Mouse (Mus musculus) forebrain, embryonic 11.5 days (tissue): ENCODE data around the gene Dnase1l3. TPM values are rescaled to one million over a fixed set of nuclear protein-coding genes. Genes with fewer than 3 reads are reported as not detected.
A peak's percentile ranks its signal among the peaks of the same experiment; 100 is the strongest.
"Not testable (repeated sequence)": the region's sequence is repeated elsewhere in the genome, so short reads cannot be mapped to it uniquely, and the experiment has no call there.

Experiments used
- ATAC-seq: fragments of 200-750 bp; cut with Nextera tagmentation; replicated peaks from 2 replicates; pipeline ENCODE4 v1.8.0; 2017; ENCODE audit warnings: moderate TSS enrichment; ENCODE audit not compliant: low FRiP score
- DNase-seq: peaks from one replicate; pipeline ENCODE4 v3.0.0-alpha.2; 2017; ENCODE audit warnings: low spot score
- H3K27ac ChIP-seq: fragments of 300-500 bp; sonication (generic); 2 replicates; pipeline ENCODE4 v1.5.1; 2014; ENCODE audit warnings: low read depth, low read length
- H3K27me3 ChIP-seq: fragments of 300-500 bp; sonication (generic); 2 replicates; pipeline ENCODE4 v1.6.1; 2014; ENCODE audit warnings: mild to moderate bottlenecking, low read length, mixed read lengths; ENCODE audit not compliant: control insufficient read depth, insufficient read depth
- H3K36me3 ChIP-seq: fragments of 300-500 bp; sonication (generic); 2 replicates; pipeline ENCODE4 v1.6.1; 2014; ENCODE audit warnings: mild to moderate bottlenecking, low read length, moderate library complexity, mixed read lengths; ENCODE audit not compliant: control insufficient read depth, insufficient read depth
- H3K4me1 ChIP-seq: fragments of 300-500 bp; sonication (generic); replicated peaks from 2 replicates; pipeline ENCODE4 v1.6.1; 2014; ENCODE audit warnings: low read length, mixed read lengths; ENCODE audit not compliant: control insufficient read depth, insufficient read depth
- H3K4me2 ChIP-seq: fragments of 300-500 bp; sonication (generic); 2 replicates; pipeline ENCODE4 v1.6.1; 2014; ENCODE audit warnings: low read depth, mild to moderate bottlenecking, low read length, moderate library complexity, mixed read lengths; ENCODE audit not compliant: severe bottlenecking
- H3K4me3 ChIP-seq: fragments of 300-500 bp; sonication (generic); 2 replicates; pipeline ENCODE4 v1.5.1; 2014; ENCODE audit warnings: low read depth, low read length
- H3K9ac ChIP-seq: fragments of 300-500 bp; sonication (generic); 2 replicates; pipeline ENCODE4 v1.6.1; 2014; ENCODE audit warnings: low read length
- H3K9me3 ChIP-seq: fragments of 300-500 bp; sonication (generic); 2 replicates; pipeline ENCODE4 v1.6.1; 2016; ENCODE audit warnings: low read length, mixed read lengths; ENCODE audit not compliant: control insufficient read depth
- WGBS: fragments of 180-500 bp; shearing (Covaris S2); extraction: QIAGEN DNeasy Blood & Tissue Kit; methylation state at CpG from one replicate; pipeline ENCODE4 v1.1.7; 2014; 5-methylcytosine and 5-hydroxymethylcytosine counted together
- polyA plus RNA-seq: library from polyadenylated mRNA; unstranded; fragments of >200 nt; fragmentation: Nextera tagmentation; extraction: Ambion mirVana; gene quantifications from 2 replicates; pipeline ENCODE4 v1.2.1, GENCODE M21; 2014

The Dnase1l3 gene
- polyA plus RNA-seq, 1 experiment from 2014 or later, result not detected

GRCm38 (mm10) chr14:8007486-8007885 lies 13.1 kb upstream of the Dnase1l3 start:
- ATAC-seq (no peak), DNase-seq (no peak)
- Histone ChIP-seq H3K4me2 (no peak overlapping the region), H3K9me3 (no peaks in the 10 kb centered on the region), H3K36me3 (no peaks in the 10 kb centered on the region), H3K27me3 (peaks cover under 1% of the 10 kb centered on the region; the same call in 1 of the 2 replicates), H3K4me1 (peaks cover 8% of the 10 kb centered on the region; the same call in 1 of the 2 replicates), H3K9ac (no peak overlapping the region), H3K27ac (no peak overlapping the region), H3K4me3 (no peak overlapping the region)
- 88% methylated on average over 2 of the region's 2 CpGs for WGBS

DNA sequence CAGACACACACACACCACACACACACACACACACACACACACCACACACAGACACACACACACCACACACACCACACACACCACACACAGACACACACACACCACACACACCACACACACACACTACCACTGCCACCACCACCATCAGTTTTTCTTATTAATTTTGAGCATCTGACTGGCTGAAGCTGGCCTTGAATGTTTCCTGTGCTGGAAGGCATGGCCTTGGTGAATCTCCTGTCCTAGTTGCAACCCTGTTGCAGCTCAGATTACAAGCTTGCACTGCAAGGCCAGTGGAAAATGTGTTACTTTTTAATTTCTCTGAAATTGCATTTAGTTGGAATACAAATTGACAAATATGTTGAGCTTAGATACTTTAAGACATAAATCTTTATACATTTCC lies 12.7 kb upstream of the Dnase1l3 start:
- no peak overlapping the region for H3K4me2 ChIP-seq
- H3K4me3 ChIP-seq, result no peak overlapping the region
- no peak overlapping the region for H3K27ac ChIP-seq
- H3K4me1 ChIP-seq, result peaks cover 8% of the 10 kb centered on the region; the same call in 1 of the 2 replicates
- no peaks in the 10 kb centered on the region for H3K36me3 ChIP-seq
- no peaks in the 10 kb centered on the region for H3K9me3 ChIP-seq
- no peak for ATAC-seq
- peaks cover 5% of the 10 kb centered on the region; the same call in 1 of the 2 replicates for H3K27me3 ChIP-seq
- DNase-seq, result no peak
- no peak overlapping the region for H3K9ac ChIP-seq

- not testable (repeated sequence) for H3K4me3 ChIP-seq, H3K27ac ChIP-seq
These were observed 11.7 kb upstream of the Dnase1l3 start for GRCm38 (mm10) chr14:8006061-8006460.

GRCm38 (mm10) chr14:8003727-8004670 lies 9.6 kb upstream of the Dnase1l3 start:
- Histone ChIP-seq H3K27me3 (peaks cover 20% of the 10 kb centered on the region), H3K4me3 (peak overlapping the region; percentile 57), H3K9me3 (no peaks in the 10 kb centered on the region), H3K27ac (no peak overlapping the region), H3K9ac (peak overlapping the region; percentile 71), H3K36me3 (no peaks in the 10 kb centered on the region), H3K4me1 (peaks cover 8% of the 10 kb centered on the region; the same call in 1 of the 2 replicates), H3K4me2 (peak overlapping the region; percentile 91)
- no peak for ATAC-seq
- DNase-seq, result no peak
- 49% methylated on average over 18 of the region's 18 CpGs for WGBS

More at GRCm38 (mm10) chr14:8006061-8006460, 11.7 kb upstream of the Dnase1l3 start:
- H3K9ac ChIP-seq, H3K4me2 ChIP-seq, H3K4me1 ChIP-seq, H3K36me3 ChIP-seq, H3K9me3 ChIP-seq, ATAC-seq, DNase-seq: not testable (repeated sequence)
- peaks cover 13% of the 10 kb centered on the region; the same call in 1 of the 2 replicates for H3K27me3 ChIP-seq
- WGBS, result 65% methylated on average over 3 of the region's 3 CpGs

DNA sequence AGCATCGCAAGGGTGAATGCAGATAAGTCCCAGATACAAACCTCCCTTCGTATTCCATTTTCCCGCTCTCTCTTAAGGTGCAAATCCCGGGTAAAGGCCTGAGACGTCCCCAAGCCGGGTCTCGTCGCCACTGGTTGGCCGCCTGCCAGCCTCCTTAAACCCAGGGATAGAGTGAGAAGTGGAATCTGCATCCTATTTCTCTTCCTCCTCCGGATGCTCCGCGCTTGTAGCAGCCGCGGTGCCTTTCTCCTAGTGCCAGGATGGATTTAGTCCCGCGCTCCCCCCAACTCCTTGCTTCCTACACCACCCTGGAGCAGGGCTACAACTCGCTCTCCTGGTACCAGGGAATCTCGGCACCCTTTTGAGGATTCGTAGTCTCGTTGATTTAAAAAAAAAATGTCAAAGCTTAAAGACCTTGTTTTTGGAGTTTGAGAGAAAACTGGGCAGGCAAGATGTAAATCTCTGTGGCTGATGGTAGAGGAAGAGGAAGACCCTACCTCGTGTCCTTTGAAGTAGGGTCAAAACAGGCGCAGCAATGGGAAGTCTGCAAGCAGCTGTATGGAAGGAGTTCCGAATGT lies 8.8 kb upstream of the Dnase1l3 start:
- Histone ChIP-seq H3K4me3 (peak overlapping the region; percentile 57), H3K4me2 (peak overlapping the region; percentile 91), H3K27me3 (peaks cover 20% of the 10 kb centered on the region), H3K9me3 (no peaks in the 10 kb centered on the region), H3K27ac (no peak overlapping the region), H3K9ac (peak overlapping the region; percentile 71), H3K4me1 (peaks cover 8% of the 10 kb centered on the region; the same call in 1 of the 2 replicates), H3K36me3 (no peaks in the 10 kb centered on the region)
- no peak; the same call in none of the 2 replicates for ATAC-seq
- WGBS, result under 1% methylated on average over 23 of the region's 23 CpGs
- peak; percentile 76 for DNase-seq

- H3K4me2 ChIP-seq, result peak within 1 kb of the TSS; percentile 91
- H3K27me3 ChIP-seq, result peaks cover 20% of the 10 kb centered on the region
- peak within 1 kb of the TSS; percentile 57 for H3K4me3 ChIP-seq
- H3K27ac ChIP-seq, result no peak within 1 kb of the TSS
- ATAC-seq, result peak; percentile 86
- 2% methylated on average over 34 of the region's 38 CpGs for WGBS
- H3K9ac ChIP-seq, result peak within 1 kb of the TSS; percentile 71
- peak; percentile 94 for DNase-seq
- no peaks in the 10 kb centered on the region for H3K9me3 ChIP-seq
- no peaks in the 10 kb centered on the region for H3K36me3 ChIP-seq
- H3K4me1 ChIP-seq, result peaks cover 8% of the 10 kb centered on the region; the same call in 1 of the 2 replicates
These were observed 8.2 kb upstream of the Dnase1l3 start, which contains the start of gene Abhd6 for GRCm38 (mm10) chr14:8002432-8003092. Gene Abhd6, plus strand, starts transcription at chr14:8002902.

DNA sequence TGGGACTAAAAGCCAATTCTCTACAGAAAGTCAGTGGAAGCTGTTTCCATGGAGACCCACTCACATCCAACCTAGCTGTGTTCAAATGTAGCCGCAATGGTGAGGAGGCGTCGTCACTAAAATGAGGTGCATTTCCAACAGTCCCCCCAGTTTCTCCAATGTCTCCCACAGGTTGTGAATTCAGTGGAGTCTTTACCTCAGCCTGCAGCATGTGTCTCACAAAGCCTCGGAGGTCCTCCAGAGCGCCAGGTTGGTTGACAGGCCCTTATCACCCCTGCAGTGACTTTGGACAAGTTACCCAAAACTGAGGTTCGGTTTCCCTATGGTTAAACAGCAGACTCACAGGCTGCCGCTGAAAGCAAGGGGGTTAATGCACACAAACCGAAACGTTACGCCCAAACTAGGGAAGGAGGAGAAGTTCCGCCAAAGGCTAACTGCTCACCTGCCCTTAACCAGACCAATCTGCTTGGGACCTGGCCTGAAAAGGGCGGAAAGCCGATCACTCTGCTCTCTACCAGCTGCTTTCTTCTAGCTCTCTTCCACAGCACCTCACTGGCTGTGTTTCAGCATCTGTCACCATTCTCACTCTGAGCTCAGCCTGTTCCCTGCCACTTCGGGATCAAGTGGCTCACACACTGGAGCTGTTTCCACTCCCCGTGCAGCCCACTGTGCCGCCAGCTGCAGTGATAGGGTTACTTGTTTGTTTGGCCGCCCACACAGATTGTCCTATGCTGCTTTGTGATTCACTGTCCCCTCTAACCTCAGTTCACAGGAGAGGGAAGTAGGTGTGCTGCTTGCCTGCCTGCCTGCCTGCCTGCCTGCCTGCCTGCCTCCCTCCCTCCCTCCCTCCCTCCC lies 6.7 kb upstream of the Dnase1l3 start:
- Histone ChIP-seq H3K4me3 (no peak overlapping the region), H3K27me3 (peaks cover 20% of the 10 kb centered on the region)
- WGBS, result 24% methylated on average over 17 of the region's 17 CpGs

More for the DNA sequence above, 6.7 kb upstream of the Dnase1l3 start:
- no peak for DNase-seq
- Histone ChIP-seq H3K9ac (no peak overlapping the region), H3K4me1 (peaks cover 8% of the 10 kb centered on the region; the same call in 1 of the 2 replicates), H3K4me2 (no peak overlapping the region), H3K27ac (no peak overlapping the region), H3K36me3 (no peaks in the 10 kb centered on the region), H3K9me3 (no peaks in the 10 kb centered on the region)
- no peak for ATAC-seq
